Mouse (Mus musculus) granulocyte monocyte progenitor cell, adult 5-6 weeks (primary cell): Measurements from ENCODE around the gene Galt. TPM values are rescaled to one million over a fixed set of nuclear protein-coding genes. Genes with fewer than 3 reads are reported as not detected.
"Not testable (repeated sequence)": the region's sequence is repeated elsewhere in the genome, so short reads cannot be mapped to it uniquely, and the experiment has no call there.

Source experiments
- ATAC-seq: replicated peaks from 2 replicates; pipeline ENCODE4 v1.8.0; 2016; ENCODE audit warnings: mild to moderate bottlenecking, moderate TSS enrichment, inconsistent platforms; ENCODE audit not compliant: poor library complexity, severe bottlenecking
- total RNA-seq, 2 experiments: library from RNA; stranded (forward) in 1 of 2; stranded (reverse) in 1 of 2; fragments of 200-712, 200-1000 nt in 1 of 2; fragments of >200 nt in 1 of 2; fragmentation: Nextera tagmentation in 1 of 2; gene quantifications; 2 replicates each; pipeline ENCODE4 v1.2.3; 2014 to 2017

The Galt gene
- total RNA-seq, 2 experiments from 2014 or later = 26.7 to 39.2 TPM

GRCm38 (mm10) chr4:41773502-41773901 lies 18.5 kb downstream of the Galt start:
- ATAC-seq = peak; percentile 61; the same call in 1 of the 2 replicates

GRCm38 (mm10) chr4:41774002-41774401 lies 19.0 kb downstream of the Galt start, which contains the start of gene Ccl27a:
Gene Ccl27a (minus strand): TSS chr4:41774247.
- ATAC-seq = peak; percentile 55; the same call in 1 of the 2 replicates

GRCm38 (mm10) chr4:41774506-41774905 lies 19.5 kb downstream of the Galt start:
- ATAC-seq = not testable (repeated sequence)

GRCm38 (mm10) chr4:41775840-41776239 lies 20.8 kb downstream of the Galt start:
- not testable (repeated sequence) for ATAC-seq

GRCm38 (mm10) chr4:41781271-41781670 lies 26.2 kb downstream of the Galt start:
- ATAC-seq = not testable (repeated sequence)

- not testable (repeated sequence) for ATAC-seq
These were observed 26.9 kb downstream of the Galt start for GRCm38 (mm10) chr4:41781748-41782485.

GRCm38 (mm10) chr4:41782711-41783110 lies 27.7 kb downstream of the Galt start:
- ATAC-seq = not testable (repeated sequence)

- not testable (repeated sequence) for ATAC-seq
These were observed 28.2 kb downstream of the Galt start for GRCm38 (mm10) chr4:41783197-41783596.

Other genes with a start within 250 kb of the Galt start
- 1.9 TPM in 1 of 2 replicates, not detected in the other for gene 1110017D15Rik, start 237.9 kb upstream of the Galt start, total RNA-seq (2014; fragmentation: Nextera tagmentation)
- gene 1110017D15Rik, start 237.9 kb upstream of the Galt start, total RNA-seq (2017) = not detected in 2 replicates
- gene Fam219a, start 185.7 kb upstream of the Galt start, total RNA-seq (2014; fragmentation: Nextera tagmentation) = 2.6 and 3.2 TPM in 2 replicates
- gene Fam219a, start 185.7 kb upstream of the Galt start, total RNA-seq (2017) = 0.26 and 1.9 TPM in 2 replicates
- not detected in 2 replicates for gene Dnaic1, start 185.5 kb upstream of the Galt start, total RNA-seq (2014; fragmentation: Nextera tagmentation)
- not detected in 2 replicates for gene Dnaic1, start 185.5 kb upstream of the Galt start, total RNA-seq (2017)
- not detected in 2 replicates for gene Enho, start 114.9 kb upstream of the Galt start, total RNA-seq (2014; fragmentation: Nextera tagmentation)
- not detected in 2 replicates for gene Enho, start 114.9 kb upstream of the Galt start, total RNA-seq (2017)
- not detected in 2 replicates for gene Cntfr, start 58.1 kb upstream of the Galt start, total RNA-seq (2014; fragmentation: Nextera tagmentation)
- gene Cntfr, start 58.1 kb upstream of the Galt start, total RNA-seq (2017) = not detected in 2 replicates
- 66.9 and 71.4 TPM in 2 replicates for gene Il11ra1, start 55.2 kb upstream of the Galt start, total RNA-seq (2014; fragmentation: Nextera tagmentation)
- gene Il11ra1, start 55.2 kb upstream of the Galt start, total RNA-seq (2017) = 102 and 103 TPM in 2 replicates
- 23.0 and 45.3 TPM in 2 replicates for gene Rpp25l, start 41.7 kb upstream of the Galt start, total RNA-seq (2014; fragmentation: Nextera tagmentation)
- 15.0 and 20.1 TPM in 2 replicates for gene Rpp25l, start 41.7 kb upstream of the Galt start, total RNA-seq (2017)
- gene Dctn3, start 32.1 kb upstream of the Galt start, total RNA-seq (2014; fragmentation: Nextera tagmentation) = 56.6 and 61.4 TPM in 2 replicates
- gene Dctn3, start 32.1 kb upstream of the Galt start, total RNA-seq (2017) = 45.6 and 72.8 TPM in 2 replicates
- not detected in 2 replicates for gene Arid3c, start 24.1 kb upstream of the Galt start, total RNA-seq (2014; fragmentation: Nextera tagmentation)
- gene Arid3c, start 24.1 kb upstream of the Galt start, total RNA-seq (2017) = not detected in 2 replicates
- gene Sigmar1, start 929 bp downstream of the Galt start, total RNA-seq (2014; fragmentation: Nextera tagmentation) = 46.7 and 68.6 TPM in 2 replicates
- gene Sigmar1, start 929 bp downstream of the Galt start, total RNA-seq (2017) = 32.9 and 59.9 TPM in 2 replicates
- gene Ccl27a, start 19.0 kb downstream of the Galt start, total RNA-seq (2014; fragmentation: Nextera tagmentation) = 25.1 and 25.6 TPM in 2 replicates
- 5.4 and 10.3 TPM in 2 replicates for gene Ccl27a, start 19.0 kb downstream of the Galt start, total RNA-seq (2017)
- gene Gm21541, start 148.4 kb downstream of the Galt start, total RNA-seq (2014; fragmentation: Nextera tagmentation) = not detected in 2 replicates
- gene Gm21541, start 148.4 kb downstream of the Galt start, total RNA-seq (2017) = not detected in 2 replicates
- gene Gm20878, start 186.3 kb downstream of the Galt start, total RNA-seq (2014; fragmentation: Nextera tagmentation) = 1.8 TPM in 1 of 2 replicates, not detected in the other
- gene Gm20878, start 186.3 kb downstream of the Galt start, total RNA-seq (2017) = 0.21 and 0.82 TPM in 2 replicates
- 0.15 TPM in 1 of 2 replicates, not detected in the other for gene Fam205a4, start 210.8 kb downstream of the Galt start, total RNA-seq (2014; fragmentation: Nextera tagmentation)
- not detected in 2 replicates for gene Fam205a4, start 210.8 kb downstream of the Galt start, total RNA-seq (2017)